Mouse (Mus musculus) G1E (cell line): Measurements from ENCODE around the gene Slc6a11. TPM values are rescaled to one million over a fixed set of nuclear protein-coding genes. Genes with fewer than 3 reads are reported as not detected.

Experiments
- ATAC-seq: 2 replicates; pipeline ENCODE4 v1.8.0; 2016; ENCODE audit warnings: mild to moderate bottlenecking; ENCODE audit not compliant: insufficient number of reproducible peaks, poor library complexity, low FRiP score, severe bottlenecking; ENCODE audit errors: extremely low read depth
- DNase-seq: peaks from one replicate; pipeline ENCODE4 v3.0.0; 2012; ENCODE audit warnings: low spot score
- H3K27me3 ChIP-seq: 2 replicates; pipeline ENCODE4 v1.6.1; 2012; ENCODE audit warnings: mild to moderate bottlenecking, low read length, inconsistent platforms; ENCODE audit not compliant: insufficient read depth
- H3K36me3 ChIP-seq: replicated peaks from 2 replicates; pipeline ENCODE3; 2012; ENCODE audit warnings: mild to moderate bottlenecking, inconsistent platforms
- H3K4me1 ChIP-seq: 2 replicates; pipeline ENCODE4 v1.6.1; 2012; ENCODE audit warnings: low read depth, low read length, inconsistent platforms, mixed read lengths; ENCODE audit not compliant: insufficient read depth
- H3K4me3 ChIP-seq: 2 replicates; pipeline ENCODE4 v1.5.1; 2012; ENCODE audit warnings: low read depth, mild to moderate bottlenecking, inconsistent platforms, low read length, moderate library complexity, mixed read lengths
- H3K9me3 ChIP-seq: replicated peaks from 2 replicates; pipeline ENCODE4 v1.6.1; 2012; ENCODE audit warnings: inconsistent platforms
- CTCF ChIP-seq: IDR thresholded peaks from 2 replicates; pipeline ENCODE4 v1.5.1; 2012; ENCODE audit warnings: low read depth, low read length, inconsistent platforms, mixed read lengths
- GATA1 ChIP-seq: IDR thresholded peaks from 2 replicates; pipeline ENCODE4 v1.6.1; 2012; ENCODE audit warnings: borderline replicate concordance, low read length, inconsistent platforms, mixed read lengths
- GATA2 ChIP-seq: IDR thresholded peaks from 2 replicates; pipeline ENCODE4 v1.6.1; 2012; ENCODE audit warnings: low read depth, low read length, inconsistent platforms, borderline replicate concordance
- POLR2AphosphoS5 ChIP-seq: IDR thresholded peaks from 2 replicates; pipeline ENCODE4 v1.6.1; 2012; ENCODE audit warnings: low read depth, low read length, inconsistent platforms; ENCODE audit not compliant: insufficient replicate concordance
- TAL1 ChIP-seq: conservative IDR thresholded peaks from 2 replicates; pipeline ENCODE4 v1.6.1; 2012; ENCODE audit warnings: low read depth, low read length, inconsistent platforms, mixed read lengths
- polyA plus RNA-seq: library from polyadenylated mRNA; stranded (reverse); fragments of >175 nt; gene quantifications from 2 replicates; pipeline ENCODE4 v1.2.3, GENCODE M21; 2012
- total RNA-seq, 2 experiments: library from RNA; stranded (forward) in 1 of 2; stranded (reverse) in 1 of 2; fragments of 200-1000 nt in 1 of 2; fragments of >200 nt in 1 of 2; fragmentation: Nextera tagmentation in 1 of 2; gene quantifications; 2 replicates each; pipeline ENCODE4 v1.2.3; 2014 to 2017

Gene Slc6a11
- total and polyA plus RNA-seq, 3 experiments: 0.38 TPM; not detected in 2

- ATAC-seq (no peak), DNase-seq (no peak)
- Histone ChIP-seq H3K36me3 (no peaks in the 10 kb centered on the region), H3K4me3 (no peak overlapping the region), H3K27me3 (no peaks in the 10 kb centered on the region), H3K4me1 (no peaks in the 10 kb centered on the region), H3K9me3 (peaks cover 79% of the 10 kb centered on the region)
- no peak for TF ChIP-seq TAL1
These were observed 11.4 kb downstream of the Slc6a11 start for GRCm38 (mm10) chr6:114142480-114142879.

- H3K4me1 ChIP-seq: no peaks in the 10 kb centered on the region
- H3K9me3 ChIP-seq: peaks cover 80% of the 10 kb centered on the region
- no peak overlapping the region for H3K4me3 ChIP-seq
- H3K36me3 ChIP-seq: no peaks in the 10 kb centered on the region
- ATAC-seq: no peak
- no peak for DNase-seq
- no peaks in the 10 kb centered on the region for H3K27me3 ChIP-seq
- TF ChIP-seq GATA2: no peak
- TF ChIP-seq GATA1: no peak
- no peak for TF ChIP-seq POLR2AphosphoS5
- TF ChIP-seq TAL1: no peak
- no peak for TF ChIP-seq CTCF
These were observed 12.5 kb downstream of the Slc6a11 start for GRCm38 (mm10) chr6:114143544-114143943.

- no peak for TF ChIP-seq GATA2
- TF ChIP-seq CTCF: no peak
- no peak for TF ChIP-seq POLR2AphosphoS5
- no peak for TF ChIP-seq TAL1
- TF ChIP-seq GATA1: no peak
- H3K27me3 ChIP-seq: no peaks in the 10 kb centered on the region
- DNase-seq (no peak), ATAC-seq (no peak)
- H3K36me3 ChIP-seq: no peaks in the 10 kb centered on the region
- no peaks in the 10 kb centered on the region for H3K4me1 ChIP-seq
- H3K4me3 ChIP-seq: no peak overlapping the region
- H3K9me3 ChIP-seq: peaks cover 79% of the 10 kb centered on the region
These were observed 13.5 kb downstream of the Slc6a11 start for GRCm38 (mm10) chr6:114144447-114145105.

- no peak for TF ChIP-seq TAL1
- TF ChIP-seq CTCF: no peak
- TF ChIP-seq GATA1: no peak
- TF ChIP-seq POLR2AphosphoS5: no peak
- no peak for TF ChIP-seq GATA2
- DNase-seq (no peak), ATAC-seq (no peak)
- Histone ChIP-seq H3K4me3 (no peak overlapping the region), H3K9me3 (peaks cover 82% of the 10 kb centered on the region), H3K36me3 (no peaks in the 10 kb centered on the region), H3K4me1 (no peaks in the 10 kb centered on the region), H3K27me3 (no peaks in the 10 kb centered on the region)
These were observed 14.7 kb downstream of the Slc6a11 start for GRCm38 (mm10) chr6:114145650-114146329.

GRCm38 (mm10) chr6:114155720-114156119 lies 24.7 kb downstream of the Slc6a11 start:
- ATAC-seq (no peak), DNase-seq (no peak)
- Histone ChIP-seq H3K4me1 (no peaks in the 10 kb centered on the region), H3K4me3 (no peak overlapping the region), H3K36me3 (no peaks in the 10 kb centered on the region), H3K27me3 (no peaks in the 10 kb centered on the region), H3K9me3 (peaks cover 87% of the 10 kb centered on the region)
- TF ChIP-seq GATA1 (no peak), CTCF (no peak), POLR2AphosphoS5 (no peak), TAL1 (no peak), GATA2 (no peak)

GRCm38 (mm10) chr6:114158811-114159210 lies 27.8 kb downstream of the Slc6a11 start:
- ATAC-seq (no peak), DNase-seq (no peak)
- Histone ChIP-seq H3K36me3 (no peaks in the 10 kb centered on the region), H3K4me1 (no peaks in the 10 kb centered on the region), H3K27me3 (no peaks in the 10 kb centered on the region), H3K4me3 (no peak overlapping the region), H3K9me3 (peaks cover 90% of the 10 kb centered on the region)
- TF ChIP-seq GATA2: no peak
- no peak for TF ChIP-seq GATA1
- TF ChIP-seq TAL1: no peak
- TF ChIP-seq POLR2AphosphoS5: no peak
- no peak for TF ChIP-seq CTCF
